10 mouse cellular contexts compared by ENCODE assay signal in the genomic region with DNA sequence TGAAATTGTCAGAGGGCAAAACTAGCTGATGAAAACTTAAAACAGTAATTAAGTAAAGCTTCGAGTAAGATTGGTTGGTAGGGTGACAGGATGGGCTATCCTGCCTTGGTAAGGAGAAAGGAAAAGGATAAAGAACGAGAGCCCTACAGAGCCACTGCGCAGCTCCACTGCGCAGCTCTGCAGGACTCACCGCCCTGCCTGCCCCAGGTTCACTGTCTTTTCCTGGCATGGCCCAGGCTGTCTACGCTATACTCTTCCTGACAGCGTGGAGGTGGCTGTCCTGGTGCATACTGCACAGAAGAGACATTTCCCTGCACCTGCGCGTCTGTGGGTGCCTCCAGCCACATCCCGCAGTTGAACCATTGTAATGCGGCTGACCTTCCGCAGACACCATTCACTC.
DNase-seq lines count a peak whose midpoint lies in the region; ATAC-seq and TF ChIP-seq lines count a peak whose summit lies in the region.
"Had no signal": no experiment of that assay in that cellular context is flagged by ENCODE, and none has a peak within 500 bp of the region (broad histone marks: within the 10 kb centered on the region; RNA-seq: fewer than 3 reads in every experiment).

No protein-coding gene starts in this region.

- peak overlapping the region; percentile 58; the same call in 1 of the 2 replicates for H3K27ac ChIP-seq in forebrain, embryonic 10.5 days
- H3K27ac ChIP-seq in limb, embryonic 14.5 days (replicated peaks; ENCODE audit: low read depth, low read length): no peak overlapping the region
- H3K27ac ChIP-seq in stomach, postnatal 0 days (replicated peaks): no peak overlapping the region

- DNase-seq in forebrain, embryonic 10.5 days (ENCODE audit: extremely low spot score, low spot score): no peak
- DNase-seq in limb, embryonic 14.5 days (ENCODE audit: low spot score): no peak
- DNase-seq in stomach, postnatal 0 days (ENCODE audit: low spot score): no peak
- no peak for DNase-seq in ovary, postnatal 10 days (ENCODE audit: low spot score)
- DNase-seq in left cerebral cortex, adult 8-10 months (ENCODE audit: low spot score in 2 of 2): no peak
- DNase-seq: adrenal gland, adult 8-10 months had no signal

- no peaks in the 10 kb centered on the region for H3K9me3 ChIP-seq in megakaryocyte, embryonic 14.5 days
- no peaks in the 10 kb centered on the region for H3K9me3 ChIP-seq in forebrain, embryonic 10.5 days
- no peaks in the 10 kb centered on the region for H3K9me3 ChIP-seq in limb, embryonic 14.5 days (ENCODE audit: control insufficient read depth, low read length)
- no peaks in the 10 kb centered on the region for H3K9me3 ChIP-seq in stomach, postnatal 0 days (ENCODE audit: control insufficient read depth, low read length)

- no peaks in the 10 kb centered on the region for H3K36me3 ChIP-seq in megakaryocyte, embryonic 14.5 days (replicated peaks; ENCODE audit: low read length)
- no peaks in the 10 kb centered on the region for H3K36me3 ChIP-seq in forebrain, embryonic 10.5 days (replicated peaks)
- no peaks in the 10 kb centered on the region for H3K36me3 ChIP-seq in limb, embryonic 14.5 days (ENCODE audit: control insufficient read depth, insufficient read depth, low read length)
- H3K36me3 ChIP-seq in stomach, postnatal 0 days (ENCODE audit: control insufficient read depth, insufficient read depth, low read length): no peaks in the 10 kb centered on the region

- WGBS in forebrain, embryonic 10.5 days: 54% methylated on average over 12 of the region's 12 CpGs
- WGBS in limb, embryonic 14.5 days: 56% methylated on average over 12 of the region's 12 CpGs
- WGBS in stomach, postnatal 0 days: 53% methylated on average over 12 of the region's 12 CpGs

- H3K4me3 ChIP-seq in megakaryocyte, embryonic 14.5 days (replicated peaks): peak overlapping the region; percentile 68
- peak overlapping the region; percentile 46 for H3K4me3 ChIP-seq in forebrain, embryonic 10.5 days
- H3K4me3 ChIP-seq in limb, embryonic 14.5 days (replicated peaks; ENCODE audit: low read length): peak overlapping the region; percentile 24
- H3K4me3 ChIP-seq in stomach, postnatal 0 days (ENCODE audit: low read depth, low read length): no peak overlapping the region
- H3K4me3 ChIP-seq: myocyte had no signal

- TF ChIP-seq EP300 in stomach, postnatal 0 days (optimal IDR thresholded peaks at IDR 0.05): no peak

- no peak for ATAC-seq in megakaryocyte, adult 5-6 weeks (ENCODE audit: poor library complexity, severe bottlenecking)
- ATAC-seq in limb, embryonic 14.5 days (ENCODE audit: low FRiP score, low read depth): no peak
- no peak for ATAC-seq in stomach, postnatal 0 days (ENCODE audit: low FRiP score, low TSS enrichment)
- ATAC-seq in megakaryocyte progenitor cell, adult 5-6 weeks (replicated peaks; ENCODE audit: poor library complexity): no peak

- peaks cover 11% of the 10 kb centered on the region for H3K27me3 ChIP-seq in megakaryocyte, embryonic 14.5 days (replicated peaks)
- H3K27me3 ChIP-seq in forebrain, embryonic 10.5 days (ENCODE audit: poor library complexity, severe bottlenecking): no peaks in the 10 kb centered on the region; the same call in 1 of the 2 replicates
- H3K27me3 ChIP-seq in limb, embryonic 14.5 days (ENCODE audit: control insufficient read depth, insufficient read depth, low read length): no peaks in the 10 kb centered on the region
- no peaks in the 10 kb centered on the region for H3K27me3 ChIP-seq in stomach, postnatal 0 days (ENCODE audit: control insufficient read depth, insufficient read depth, low read length)

- no peak for TF ChIP-seq CTCF in stomach, postnatal 0 days (IDR thresholded peaks at IDR 0.05; ENCODE audit: low read depth)

- TF ChIP-seq POLR2A in limb, embryonic 14.5 days (IDR thresholded peaks at IDR 0.05; ENCODE audit: borderline replicate concordance, extremely low read depth, insufficient read depth, insufficient read length): no peak

- H3K9ac ChIP-seq in limb, embryonic 14.5 days (ENCODE audit: low read depth, low read length, severe bottlenecking): peak overlapping the region; percentile 41; the same call in 1 of the 2 replicates
- no peak overlapping the region for H3K9ac ChIP-seq in stomach, postnatal 0 days (ENCODE audit: low read length)

- H3K4me1 ChIP-seq in megakaryocyte, embryonic 14.5 days: peaks cover 3% of the 10 kb centered on the region; the same call in 1 of the 2 replicates
- H3K4me1 ChIP-seq in forebrain, embryonic 10.5 days: peaks cover 20% of the 10 kb centered on the region
- no peaks in the 10 kb centered on the region for H3K4me1 ChIP-seq in limb, embryonic 14.5 days (ENCODE audit: control insufficient read depth, insufficient read depth, low read length)
- H3K4me1 ChIP-seq in stomach, postnatal 0 days (replicated peaks; ENCODE audit: control insufficient read depth, insufficient read depth): no peaks in the 10 kb centered on the region

- peak overlapping the region; percentile 40 for H3K4me2 ChIP-seq in limb, embryonic 14.5 days (replicated peaks; ENCODE audit: low read depth, low read length, severe bottlenecking)
- H3K4me2 ChIP-seq in stomach, postnatal 0 days (replicated peaks; ENCODE audit: low read depth): peak overlapping the region; percentile 37; the same call in 1 of the 2 replicates
